Mouse (Mus musculus) NIH3T3 (cell line): ENCODE measurements around the gene Nags.
"Not testable (repeated sequence)": the region's sequence is repeated elsewhere in the genome, so short reads cannot be mapped to it uniquely, and the experiment has no call there.

ENCODE experiments used
- DNase-seq: peaks from one replicate; pipeline ENCODE4 v3.0.0-alpha.2; 2012; ENCODE audit warnings: low read depth

The Nags gene

DNA sequence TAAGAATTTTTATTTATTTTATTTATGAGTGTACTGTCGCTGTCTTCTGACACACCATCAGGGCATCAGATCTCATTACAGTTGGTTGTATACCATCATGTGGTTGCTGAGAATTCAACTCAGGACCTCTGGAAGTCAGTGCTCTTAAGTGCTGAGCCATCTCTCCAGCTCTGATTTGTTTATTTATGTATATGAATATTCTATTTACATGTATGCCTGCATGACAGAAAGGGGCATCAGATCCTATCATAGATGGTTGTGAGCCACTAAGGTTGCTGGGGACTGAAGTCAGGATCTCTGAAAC lies 11.4 kb downstream of the Nags start:
- no peak for DNase-seq

DNA sequence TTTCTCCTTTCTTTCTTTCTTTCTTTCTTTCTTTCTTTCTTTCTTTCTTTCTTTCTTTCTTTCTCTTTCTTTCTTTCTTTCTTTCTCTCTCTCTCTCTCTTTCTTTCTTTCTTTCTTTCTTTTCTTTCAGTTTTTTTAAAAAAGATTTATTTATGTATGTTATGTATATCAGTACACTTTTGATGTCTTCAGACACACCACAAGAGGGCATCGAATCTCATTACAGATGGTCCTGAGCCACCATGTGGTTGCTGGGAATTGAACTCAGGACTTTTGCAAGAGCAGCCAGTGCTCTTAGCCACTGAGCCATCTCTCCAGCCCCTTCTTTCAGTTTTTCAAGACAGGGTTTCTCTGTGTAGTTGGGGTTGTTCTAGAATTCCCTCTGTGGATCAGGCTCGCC lies 12.7 kb downstream of the Nags start:
- DNase-seq = not testable (repeated sequence)

DNA sequence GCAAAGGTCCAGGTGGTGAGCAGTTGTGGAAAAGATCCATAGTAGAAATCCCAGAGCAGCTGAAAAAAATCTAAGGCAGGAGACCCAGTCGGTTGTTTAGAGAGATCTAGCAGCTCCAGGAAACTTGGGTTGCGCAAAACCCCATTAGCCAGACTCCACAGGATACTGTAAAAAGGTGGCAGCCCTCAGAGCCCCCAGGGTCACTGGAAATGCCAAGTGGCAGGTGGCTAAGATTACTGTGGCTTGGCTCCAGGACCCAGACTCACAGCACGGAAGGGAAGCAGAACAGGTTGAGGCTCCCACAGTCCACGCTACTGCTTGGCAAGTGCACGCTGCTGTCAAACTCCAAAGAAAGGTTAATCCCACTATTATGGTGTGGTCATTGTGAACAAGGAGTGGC lies 14.5 kb downstream of the Nags start:
- DNase-seq = no peak

DNA sequence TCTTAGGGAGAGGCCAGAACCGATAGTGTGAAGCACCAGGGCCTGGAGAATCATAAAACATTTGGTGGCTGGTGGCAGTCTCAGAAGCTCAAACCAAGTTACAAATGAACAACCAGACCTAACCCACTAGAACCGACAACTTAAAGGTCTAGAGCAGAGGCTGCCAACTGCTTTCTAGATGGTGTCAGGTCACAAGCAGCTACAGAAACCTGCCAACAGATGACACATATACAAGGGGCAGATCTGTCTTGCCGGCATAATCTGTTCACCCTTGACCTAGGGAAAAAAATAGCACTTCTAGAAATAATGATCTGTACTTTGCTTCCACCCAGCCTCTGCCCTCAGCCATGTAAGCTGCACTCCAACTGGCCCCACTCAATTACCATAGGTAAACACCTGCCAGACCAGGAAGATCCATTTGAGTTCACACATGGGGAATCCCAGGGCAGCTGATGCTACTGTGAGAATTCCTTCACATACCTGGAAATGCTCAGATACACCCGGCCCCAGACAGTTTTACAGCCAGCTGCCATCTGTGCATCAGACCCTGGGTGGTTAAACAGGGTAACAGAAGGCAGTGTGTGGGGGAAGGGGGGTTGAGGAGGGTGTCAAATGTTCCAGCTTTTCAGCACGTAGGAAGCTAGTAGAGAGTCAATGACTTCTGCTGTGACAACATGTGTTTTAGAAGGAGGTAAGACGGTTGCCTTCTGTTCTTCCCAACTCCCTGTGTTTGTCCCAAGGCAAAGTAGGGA lies 20.8 kb downstream of the Nags start:
- no peak for DNase-seq

DNA sequence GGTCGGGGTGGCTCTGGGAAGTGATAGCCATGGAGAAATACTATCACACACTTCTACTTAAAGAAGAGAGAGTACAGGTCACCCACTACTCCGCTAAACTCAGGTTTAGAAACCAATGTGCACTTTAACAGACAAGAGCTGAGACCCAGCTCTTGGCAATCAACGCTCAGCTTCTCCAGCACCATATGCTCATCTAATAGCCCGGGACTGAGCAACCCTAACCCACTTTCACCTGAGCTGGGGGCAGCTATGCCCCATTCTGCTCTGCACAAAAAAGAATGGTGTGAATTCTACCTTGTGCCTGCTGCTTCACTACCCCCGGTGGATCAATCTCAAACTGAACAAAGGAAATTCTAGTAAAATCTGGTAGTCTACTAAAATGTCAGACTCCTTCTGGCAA lies 22.2 kb downstream of the Nags start:
- no peak for DNase-seq

DNA sequence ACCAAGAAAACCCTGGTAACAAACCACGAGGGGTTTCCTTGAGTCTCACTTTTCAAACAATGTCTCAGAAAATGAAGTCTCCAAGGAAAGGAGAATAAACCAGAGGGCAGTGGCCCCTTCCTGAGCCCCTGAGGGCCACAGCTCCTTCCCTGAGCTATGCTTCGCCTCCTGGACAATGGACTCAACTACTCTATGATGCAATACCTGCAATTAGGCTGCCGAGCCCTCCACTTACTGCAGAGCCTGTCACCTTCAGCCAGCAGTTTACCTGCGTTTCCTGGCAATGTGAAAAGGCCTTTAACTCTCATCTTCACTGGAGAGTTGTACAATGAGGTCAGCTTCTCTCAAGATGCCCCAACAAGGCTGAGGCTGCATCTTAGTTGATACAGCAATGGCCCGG lies 23.4 kb downstream of the Nags start:
- DNase-seq = no peak

DNA sequence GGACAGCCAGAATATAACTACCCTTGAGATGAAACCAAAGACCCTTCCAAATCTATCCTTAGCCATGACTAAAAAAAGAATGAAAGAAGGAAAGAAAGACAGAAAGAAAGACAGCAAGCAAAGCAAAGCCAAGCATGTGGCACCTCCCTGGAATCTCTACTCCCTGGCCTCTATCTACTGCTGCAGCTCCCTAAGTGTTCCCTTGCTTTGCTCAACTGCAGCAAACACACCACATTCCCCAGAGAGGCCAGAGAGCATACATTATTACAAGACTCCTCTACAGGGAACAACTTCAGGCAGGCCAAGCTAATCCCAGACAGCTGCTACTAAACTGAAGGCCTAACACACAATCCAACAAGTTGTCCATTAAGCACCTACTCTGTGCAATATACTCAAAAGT lies 34.5 kb downstream of the Nags start:
- DNase-seq = no peak

DNA sequence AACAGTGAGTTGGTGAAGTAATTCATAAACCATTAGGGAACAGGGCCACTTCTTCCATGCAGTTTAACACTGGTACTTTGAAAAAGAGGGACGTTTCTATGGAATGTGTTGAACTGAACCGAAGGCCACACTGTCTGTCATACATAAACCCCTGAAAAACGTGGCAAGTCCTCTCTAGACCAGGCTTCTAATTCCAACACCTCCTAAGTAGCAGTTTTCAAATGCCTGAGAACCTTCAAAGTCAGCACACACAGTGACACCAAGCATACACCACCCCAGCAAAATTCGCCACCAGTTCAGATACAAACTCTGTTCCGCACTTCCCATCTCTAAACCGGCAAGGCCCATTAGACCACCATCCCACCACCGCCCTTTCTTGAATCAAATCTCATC lies 38.9 kb downstream of the Nags start:
- no peak for DNase-seq

DNA sequence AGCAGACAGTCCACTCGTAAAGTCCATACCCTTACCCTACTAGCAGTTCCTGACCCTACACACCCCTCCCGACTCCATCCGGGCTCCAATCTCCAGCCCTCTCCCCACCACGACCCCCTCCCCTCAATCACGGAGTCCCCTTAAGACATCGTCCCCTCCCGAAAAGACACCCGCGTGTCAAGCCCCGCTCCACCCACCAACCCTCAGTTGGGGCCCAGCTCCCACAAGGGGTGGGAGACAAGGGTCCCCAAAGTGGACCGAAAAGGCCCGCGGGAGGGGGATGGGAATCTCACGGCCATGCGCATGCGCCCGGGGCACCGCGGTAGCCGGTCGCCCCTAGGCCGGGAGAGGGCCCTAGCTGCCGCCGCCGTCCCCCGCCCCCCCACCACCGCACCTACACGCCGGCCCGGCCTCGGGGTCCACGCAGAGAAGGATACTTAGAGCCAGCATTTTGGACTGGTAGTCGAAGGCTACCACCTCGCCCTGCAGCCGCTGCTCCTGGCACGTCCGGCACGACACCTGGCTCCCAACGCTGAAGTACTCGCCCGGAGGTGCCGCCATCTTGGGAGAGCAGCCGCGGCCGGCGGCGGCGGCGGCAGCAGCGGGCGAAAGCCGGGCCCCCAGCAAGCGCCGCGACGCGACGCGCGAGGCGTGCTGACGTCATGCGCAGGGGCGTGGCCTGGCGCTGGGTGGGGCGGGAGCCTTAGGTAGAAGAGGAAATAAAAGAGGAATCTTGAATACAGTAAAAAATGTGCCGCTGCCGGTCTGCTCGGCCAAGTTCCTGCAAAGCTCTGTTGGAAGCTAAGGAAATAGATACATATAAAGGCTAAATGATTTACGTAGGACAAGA lies 39.6 kb downstream of the Nags start, which contains the start of gene Lsm12:
Gene Lsm12, minus strand, starts transcription at position 651 of the 850 bp plus-strand sequence.
- peak; percentile 98 for DNase-seq

DNA sequence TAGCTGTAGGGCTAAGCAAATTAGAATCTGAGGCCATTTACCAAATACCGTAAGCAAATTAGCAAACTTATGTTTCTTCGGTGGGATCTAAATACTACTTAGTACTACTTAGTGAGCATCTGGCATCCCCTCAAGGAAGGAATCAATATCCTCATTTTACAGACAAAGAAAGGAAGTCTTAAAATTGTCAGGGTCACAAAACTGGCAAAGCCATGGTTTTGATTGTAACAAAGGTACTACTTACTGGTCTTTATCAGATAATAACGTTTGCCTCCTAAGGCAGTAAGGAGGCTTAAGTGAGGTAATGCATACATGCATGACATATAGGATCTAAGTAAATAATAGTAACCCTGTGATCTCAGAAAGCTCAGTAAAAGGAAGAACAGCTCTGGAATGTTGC lies 40.4 kb downstream of the Nags start:
- no peak for DNase-seq

DNA sequence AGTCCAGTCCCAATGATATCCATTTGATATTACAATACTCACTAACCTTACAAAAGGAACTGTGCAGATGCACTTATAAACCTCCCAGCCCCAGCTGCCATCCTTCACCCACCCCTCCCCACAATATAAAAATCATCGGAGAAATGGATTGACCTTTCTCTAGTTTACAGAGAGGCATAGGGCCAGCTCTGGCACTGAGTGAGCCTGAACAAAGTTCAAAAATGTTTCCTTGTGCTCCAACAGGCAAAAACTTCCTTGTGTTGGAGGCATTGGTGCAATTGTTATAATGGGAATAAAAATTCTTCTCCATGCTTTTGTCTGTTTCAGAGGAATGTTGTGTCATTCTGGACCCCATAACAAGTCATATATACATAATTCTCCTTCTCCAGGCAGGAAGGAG lies 40.9 kb downstream of the Nags start:
- no peak for DNase-seq

DNA sequence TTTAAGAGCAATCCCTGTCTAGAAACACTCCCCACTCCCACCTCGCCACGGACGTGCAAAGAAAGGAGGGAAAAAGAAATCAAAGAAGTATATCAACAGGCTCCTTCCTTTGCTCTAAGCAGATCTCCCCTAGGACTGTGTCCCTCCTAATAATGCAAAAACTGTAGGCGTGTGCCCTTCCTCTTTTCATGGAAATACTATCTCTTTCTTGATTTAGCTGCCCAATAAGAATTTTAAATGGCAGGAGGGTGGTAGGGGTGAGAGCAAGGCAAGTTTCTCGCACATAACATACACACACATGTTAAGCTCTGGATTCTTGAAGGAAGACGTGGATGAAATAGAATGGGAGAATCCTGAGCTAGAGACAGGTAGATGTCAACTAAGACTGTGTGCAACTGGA lies 43.7 kb downstream of the Nags start:
- no peak for DNase-seq

DNA sequence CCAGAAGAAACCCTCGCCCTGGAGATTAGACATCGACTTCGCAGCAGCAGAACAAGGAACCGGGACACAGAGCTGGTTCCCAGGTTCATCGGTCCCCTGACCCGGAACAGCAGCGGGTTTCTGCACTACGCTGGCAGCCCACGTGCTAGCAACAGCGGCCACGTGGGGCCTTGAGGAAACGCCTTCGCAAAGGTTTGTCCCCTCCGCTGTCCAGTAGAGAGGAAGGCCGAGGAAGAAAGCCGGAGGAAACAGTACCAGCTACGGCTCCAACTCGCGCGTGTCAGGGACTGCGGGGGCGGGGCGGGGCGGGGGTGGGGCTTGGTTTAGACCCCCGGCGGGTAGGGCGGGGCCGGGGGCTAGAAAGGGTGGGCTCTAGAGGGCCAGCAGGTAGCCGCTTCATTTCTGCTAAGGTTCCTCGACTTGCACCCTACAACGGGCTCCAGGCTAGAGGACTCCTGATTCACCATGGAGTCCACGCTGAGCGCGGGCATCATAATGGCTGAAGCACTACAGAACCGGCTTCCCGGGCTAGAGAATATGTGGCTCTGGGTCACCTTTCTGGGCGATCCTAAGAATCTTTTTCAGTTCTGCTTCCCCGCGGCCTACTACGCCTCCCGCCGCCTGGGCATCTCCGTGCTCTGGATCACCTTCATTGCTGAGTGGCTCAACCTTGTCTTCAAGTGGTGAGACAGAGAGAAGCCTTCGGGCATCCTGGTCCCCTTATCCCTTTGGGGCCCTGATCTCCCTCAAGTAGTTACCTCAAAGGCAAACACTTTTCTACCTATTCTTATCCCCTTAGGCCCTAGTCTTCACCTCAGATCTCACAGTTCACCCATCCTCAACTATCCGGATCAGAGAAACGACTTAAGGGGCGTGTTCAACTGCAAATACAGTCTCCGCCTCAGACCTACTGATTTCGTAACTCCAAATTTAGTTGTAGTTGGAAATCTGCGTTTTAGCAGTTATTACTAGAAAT lies 44.4 kb downstream of the Nags start, which contains the start of gene G6pc3:
Gene G6pc3, plus strand, starts transcription at position 160 of the 976 bp plus-strand sequence.
- DNase-seq = peak; percentile 93

DNA sequence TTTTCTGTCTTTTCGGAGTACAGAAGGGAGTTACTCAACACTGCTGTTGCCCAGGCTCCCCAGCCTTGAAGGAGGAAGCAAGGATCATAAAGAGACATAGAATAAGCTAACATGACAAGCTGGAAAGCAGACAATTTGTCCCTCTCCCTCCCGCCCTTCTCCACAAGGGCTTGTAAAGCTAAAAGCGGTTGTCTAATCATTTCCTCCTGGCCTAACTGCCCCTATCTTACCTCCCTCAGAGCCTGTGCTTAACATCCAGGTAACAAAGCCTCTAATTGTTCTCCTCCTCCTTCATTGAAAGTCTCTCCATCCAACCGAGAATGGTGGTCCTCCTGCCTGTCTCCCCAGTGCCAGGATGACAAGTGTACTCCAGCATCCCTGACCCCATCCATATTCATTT lies 45.5 kb downstream of the Nags start:
- DNase-seq = no peak

DNA sequence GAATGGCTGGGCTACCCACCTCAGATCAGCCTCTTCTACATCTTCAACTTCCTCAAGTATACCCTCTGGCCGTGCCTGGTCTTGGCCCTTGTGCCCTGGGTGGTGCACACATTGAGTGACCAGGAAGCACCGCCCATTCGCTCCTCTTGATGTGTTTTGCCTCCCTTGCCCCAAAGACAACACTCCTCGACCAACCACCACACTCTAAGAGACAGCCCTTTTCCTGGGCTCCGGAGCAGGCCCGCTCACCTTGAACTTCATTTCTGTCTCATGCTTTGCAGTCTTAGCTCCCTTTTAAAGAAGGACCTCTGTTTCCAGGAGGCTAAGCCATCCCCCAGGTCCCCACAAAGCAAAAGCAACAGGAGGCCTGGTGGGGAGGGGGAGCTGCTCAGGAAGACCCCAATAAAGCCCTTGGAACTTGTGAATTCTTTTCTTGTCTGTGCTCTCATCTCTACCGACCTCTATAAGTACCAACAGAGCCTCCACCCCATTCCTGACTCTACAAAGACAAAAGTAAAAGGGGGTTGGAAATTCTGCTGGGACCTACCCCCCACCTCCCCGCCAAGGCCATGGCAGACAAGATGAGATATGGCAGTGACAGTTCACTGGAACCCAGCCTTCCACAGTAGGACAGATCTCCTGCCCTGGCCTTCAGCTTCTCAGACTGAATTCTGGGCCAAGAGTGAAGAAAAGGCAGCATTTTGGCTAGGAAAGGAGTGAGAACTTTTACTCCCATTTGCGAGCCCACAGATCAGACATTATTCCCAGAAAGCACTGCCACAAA lies 48.5 kb downstream of the Nags start:
- DNase-seq = no peak

DNA sequence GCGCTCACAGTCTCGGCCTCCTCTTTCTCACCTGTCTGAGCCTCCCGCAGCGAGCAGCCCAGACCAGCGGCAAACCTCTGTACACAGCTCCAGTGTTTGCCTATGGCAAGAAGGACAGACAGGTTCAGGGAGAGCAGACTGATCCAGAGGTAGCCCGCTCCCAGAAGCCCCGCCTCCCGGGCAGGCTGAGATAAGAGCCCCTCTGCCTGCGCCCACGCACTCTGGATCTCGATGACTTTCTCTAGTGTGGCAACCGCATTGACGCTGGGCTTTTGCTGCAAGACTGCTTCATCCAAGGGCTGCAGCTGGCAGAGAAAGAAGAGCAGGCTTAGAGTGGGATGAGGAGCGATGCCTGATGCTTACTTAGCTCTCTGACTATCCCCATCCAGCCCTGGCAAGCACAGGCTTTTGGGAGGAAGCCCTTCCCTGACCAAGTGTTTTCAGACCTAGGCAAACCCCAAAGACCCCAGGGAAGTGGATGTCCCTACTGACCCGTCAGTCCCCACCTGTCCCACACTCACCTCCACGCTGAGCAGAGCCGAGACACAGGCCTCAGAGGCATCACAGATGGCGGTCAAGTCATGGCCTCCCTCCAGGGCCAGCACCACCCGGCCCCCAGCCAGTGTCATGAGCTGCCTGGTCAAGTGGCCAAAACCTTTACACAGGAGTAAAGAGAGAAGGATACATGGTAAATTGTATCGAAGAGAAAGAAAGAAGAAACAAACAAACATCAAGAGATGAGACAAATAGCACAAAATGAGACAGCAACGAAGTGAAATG lies 50.9 kb downstream of the Nags start:
- no peak for DNase-seq

DNA sequence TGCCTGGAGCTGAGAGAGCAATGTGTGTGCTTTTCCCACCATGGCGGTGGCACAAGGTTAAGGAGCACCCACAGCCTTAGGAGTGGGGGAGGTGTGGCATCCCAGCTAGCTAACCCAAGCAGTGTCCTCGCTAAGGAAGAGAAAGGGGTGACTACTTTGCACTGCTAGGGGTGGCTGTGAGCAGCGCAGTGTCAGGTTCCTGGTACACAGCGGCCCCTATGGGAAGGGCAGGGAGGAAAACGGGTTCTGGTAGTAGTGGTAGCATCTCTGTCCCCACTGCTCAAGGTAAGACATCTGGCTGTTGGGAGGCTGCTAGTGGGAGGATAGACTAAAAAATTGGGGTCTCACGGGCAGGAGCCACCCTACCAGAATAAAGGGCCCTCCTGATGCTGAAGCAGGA lies 52.9 kb downstream of the Nags start:
- DNase-seq = no peak
